Mouse (Mus musculus) forelimb bud, embryonic 11.5 days (tissue): Measurements from ENCODE around the gene Rwdd1.
"Not testable (repeated sequence)": the region's sequence is repeated elsewhere in the genome, so short reads cannot be mapped to it uniquely, and the experiment has no call there.

Experiments
- DNase-seq: peaks from one replicate; pipeline ENCODE4 v3.0.0-alpha.2; 2012; ENCODE audit warnings: low read depth, low spot score

The Rwdd1 gene

DNA sequence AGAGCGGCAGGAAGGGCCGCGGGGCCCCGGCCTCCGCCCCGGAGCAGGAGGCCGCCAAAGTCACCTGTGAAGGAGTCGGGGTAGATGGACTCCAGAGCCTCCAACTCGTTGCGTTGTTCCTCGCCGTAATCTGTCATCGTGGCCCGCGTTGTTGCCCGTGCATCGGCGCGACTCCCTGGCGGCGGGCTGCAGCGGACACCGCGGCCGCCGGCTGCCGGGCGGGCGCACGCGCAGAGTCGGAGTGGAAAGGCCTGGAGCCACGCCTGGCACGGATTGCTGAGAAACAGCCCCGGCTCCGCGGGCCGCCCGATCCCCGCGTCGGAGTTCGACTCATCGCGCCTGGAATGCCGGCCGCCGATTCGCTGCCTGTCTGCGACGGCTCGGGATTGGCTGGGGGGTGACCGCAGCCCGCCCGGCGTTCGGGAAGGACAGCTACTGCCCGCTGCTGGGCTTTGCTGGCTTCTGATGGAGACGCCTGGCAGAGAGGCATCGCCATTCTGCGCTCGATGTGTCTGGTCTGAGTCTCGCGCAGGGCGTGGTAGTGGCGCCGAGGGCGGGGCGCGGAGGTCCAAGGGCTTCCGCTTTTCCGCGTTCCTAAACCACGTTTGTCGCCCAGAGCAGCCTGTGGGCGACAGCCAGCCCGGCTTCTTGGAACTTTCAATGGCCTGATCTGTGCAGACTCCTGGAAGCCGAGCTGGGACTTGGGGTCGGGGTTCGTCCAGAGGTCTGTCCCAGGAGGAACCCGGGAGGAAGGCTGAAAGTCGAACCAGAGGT is at the start of gene Rwdd1:
Gene Rwdd1, minus strand, starts transcription at position 323 of the 774 bp plus-strand sequence.
- DNase-seq, result peak; percentile 97

- no peak for DNase-seq
Observed at GRCm38 (mm10) chr10:34066591-34066990, 47.2 kb upstream of the Rwdd1 start.

DNA sequence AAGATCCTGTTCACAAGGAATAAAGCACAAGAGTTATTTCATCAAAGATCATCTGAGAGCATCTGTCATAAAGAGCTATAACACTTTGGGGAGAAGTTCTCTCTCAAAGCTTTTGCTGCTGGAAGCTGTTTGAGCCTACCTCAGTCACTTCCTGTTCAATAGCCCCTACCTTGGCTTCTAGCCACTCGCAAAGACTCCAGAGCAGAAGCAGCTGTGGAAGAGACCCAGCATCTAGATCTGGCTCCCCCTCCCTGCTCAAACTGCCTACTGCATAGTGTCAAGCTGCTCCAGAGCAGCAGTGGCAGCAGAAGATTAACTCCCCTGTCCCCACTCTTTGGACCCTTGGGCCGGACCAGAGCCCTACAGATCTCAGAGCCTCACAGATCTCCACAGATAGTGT is 34.6 kb upstream of the Rwdd1 start:
- DNase-seq, result no peak

- no peak for DNase-seq
Observed at GRCm38 (mm10) chr10:34044210-34044609, 24.8 kb upstream of the Rwdd1 start, which contains the start of gene Calhm4. Calhm4 (minus strand) TSS chr10:34044310.

GRCm38 (mm10) chr10:34037401-34037800 is 18.0 kb upstream of the Rwdd1 start, which contains the start of gene Trappc3l:
Trappc3l (plus strand) TSS chr10:34037597.
- DNase-seq, result no peak

DNA sequence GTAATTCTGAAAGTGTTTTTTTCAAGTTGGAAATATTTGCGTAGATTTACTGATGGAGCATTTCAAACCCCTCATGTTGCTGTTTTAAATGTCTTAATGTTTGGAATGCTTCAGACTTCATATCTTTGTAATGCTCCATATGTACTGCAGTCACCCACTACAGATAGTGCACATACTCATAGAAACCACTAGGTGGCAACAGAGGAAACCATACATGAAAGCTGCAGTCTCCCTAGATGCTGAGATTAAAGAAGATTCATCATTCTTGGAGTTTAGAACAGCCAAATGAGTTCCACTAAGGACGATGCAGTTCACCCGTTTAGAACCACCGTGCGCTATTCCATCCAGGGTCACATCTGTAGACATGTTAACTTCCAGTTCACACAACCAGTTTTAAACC is 17.2 kb upstream of the Rwdd1 start:
- peak; percentile 41 for DNase-seq

DNA sequence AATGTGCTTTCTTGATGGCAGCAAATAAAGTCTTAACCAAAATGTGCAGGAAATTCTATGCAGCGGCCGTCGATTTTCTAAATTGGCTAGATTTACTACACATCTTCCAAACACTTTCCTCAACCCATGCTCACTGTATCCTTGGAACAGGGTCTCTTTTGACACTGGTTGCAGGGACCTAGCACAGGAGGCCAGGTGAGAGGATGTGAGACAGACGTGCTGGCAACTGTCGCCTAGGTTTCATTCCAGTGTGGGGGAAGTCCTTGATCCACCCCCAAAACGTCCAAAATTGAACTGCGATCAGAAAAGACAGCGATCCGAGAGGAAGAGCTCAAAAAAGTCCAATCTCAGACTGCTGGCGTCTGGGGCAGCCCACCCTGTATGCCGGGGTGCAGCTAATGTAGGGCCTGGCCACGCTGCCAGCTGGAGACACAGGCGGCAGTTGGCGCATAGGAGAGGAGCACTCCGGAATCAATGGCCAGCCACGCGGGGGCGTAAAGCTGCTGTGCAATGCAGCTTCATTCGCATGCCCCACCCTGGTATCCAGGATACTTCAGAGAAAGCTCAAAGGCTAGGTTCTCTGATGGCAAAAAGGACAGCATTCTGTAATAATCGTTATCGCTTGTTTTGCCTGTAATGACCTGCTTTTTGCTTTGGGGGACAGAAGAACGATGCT is 14.3 kb upstream of the Rwdd1 start:
- peak; percentile 72 for DNase-seq

- no peak for DNase-seq
Observed at GRCm38 (mm10) chr10:34030322-34030721, 10.9 kb upstream of the Rwdd1 start.

GRCm38 (mm10) chr10:34018746-34019301 is 600 bp downstream of the Rwdd1 start:
- DNase-seq, result peak; percentile 11

DNA sequence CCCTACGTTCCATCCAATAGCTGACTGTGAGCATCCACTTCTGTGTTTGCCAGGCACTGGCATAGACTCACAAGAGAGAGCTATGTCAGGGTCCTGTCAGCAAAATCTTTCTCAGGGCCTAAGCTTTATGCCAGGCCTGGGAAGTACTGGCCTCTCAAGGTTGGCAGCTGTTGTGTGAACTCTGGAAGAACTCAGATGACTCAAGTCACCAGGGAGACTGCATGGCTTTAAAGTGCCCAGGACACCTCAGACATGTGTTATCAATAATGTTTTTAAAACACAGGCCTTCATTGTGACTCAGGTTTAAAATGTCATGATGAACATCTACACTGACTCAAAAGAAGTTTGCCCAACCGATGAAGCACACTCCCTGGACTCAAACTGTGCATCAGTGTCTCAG is 6.2 kb downstream of the Rwdd1 start:
- DNase-seq, result no peak

DNA sequence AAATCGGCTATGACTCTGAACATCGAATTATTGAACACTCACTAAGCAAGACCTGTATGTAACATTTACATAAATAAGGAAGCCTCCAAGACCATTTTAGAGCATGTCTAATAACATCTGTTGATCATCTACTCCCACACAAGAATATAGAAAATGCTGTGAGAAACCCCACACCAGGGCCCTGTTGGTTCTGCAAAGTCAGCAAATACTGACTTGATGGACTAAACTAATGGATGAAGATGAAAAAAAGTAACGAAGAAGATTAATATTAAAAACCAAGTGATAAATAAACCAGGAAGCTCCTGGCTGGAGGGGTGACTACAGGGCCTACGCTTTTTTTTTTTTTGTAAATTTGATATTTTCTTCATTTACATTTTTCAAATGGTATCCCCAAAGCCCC is 6.8 kb downstream of the Rwdd1 start:
- no peak for DNase-seq

GRCm38 (mm10) chr10:33998397-33998796 is 21.0 kb downstream of the Rwdd1 start:
- DNase-seq, result no peak

DNA sequence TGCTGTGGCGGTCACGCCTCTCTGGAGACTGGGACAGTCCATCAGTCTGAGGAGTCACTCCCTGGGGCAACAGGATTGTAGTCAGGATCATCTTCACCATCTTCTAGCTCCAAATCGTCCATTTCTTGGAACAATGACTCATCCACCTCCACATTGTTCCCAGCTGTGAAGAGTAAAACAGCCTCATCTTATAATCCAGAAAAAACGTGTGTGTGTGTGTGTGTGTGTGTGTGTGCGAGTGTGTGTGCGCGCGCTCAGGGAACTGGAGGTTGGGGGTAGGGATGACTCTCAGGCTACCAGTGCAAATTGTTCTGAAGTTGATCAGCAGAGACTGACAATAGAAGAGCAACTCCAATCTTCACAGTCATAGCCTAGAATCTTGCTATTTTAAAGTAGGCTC is 22.7 kb downstream of the Rwdd1 start:
- not testable (repeated sequence) for DNase-seq

DNA sequence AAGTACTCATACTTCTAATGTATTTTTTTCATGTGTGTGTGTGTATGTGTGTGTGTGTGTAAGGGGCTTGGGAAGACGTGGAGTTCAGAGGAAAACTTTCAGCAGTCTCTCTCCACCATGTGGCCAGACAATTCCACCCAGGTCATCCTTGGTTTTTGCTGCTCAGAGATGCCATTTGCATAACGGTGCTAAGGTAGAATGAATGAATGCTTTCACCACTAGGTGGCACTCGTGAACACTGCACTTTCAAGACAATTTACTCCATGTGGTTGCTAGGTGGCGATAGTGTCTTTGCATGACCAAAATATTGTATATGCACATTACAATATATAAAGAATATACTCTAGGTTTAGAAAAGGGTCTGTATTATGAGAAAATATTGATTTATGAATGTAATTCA is 32.7 kb downstream of the Rwdd1 start:
- peak; percentile 88 for DNase-seq

GRCm38 (mm10) chr10:33974781-33975494 is 44.5 kb downstream of the Rwdd1 start:
- no peak for DNase-seq

GRCm38 (mm10) chr10:33952509-33952908 is 66.9 kb downstream of the Rwdd1 start:
- no peak for DNase-seq

DNA sequence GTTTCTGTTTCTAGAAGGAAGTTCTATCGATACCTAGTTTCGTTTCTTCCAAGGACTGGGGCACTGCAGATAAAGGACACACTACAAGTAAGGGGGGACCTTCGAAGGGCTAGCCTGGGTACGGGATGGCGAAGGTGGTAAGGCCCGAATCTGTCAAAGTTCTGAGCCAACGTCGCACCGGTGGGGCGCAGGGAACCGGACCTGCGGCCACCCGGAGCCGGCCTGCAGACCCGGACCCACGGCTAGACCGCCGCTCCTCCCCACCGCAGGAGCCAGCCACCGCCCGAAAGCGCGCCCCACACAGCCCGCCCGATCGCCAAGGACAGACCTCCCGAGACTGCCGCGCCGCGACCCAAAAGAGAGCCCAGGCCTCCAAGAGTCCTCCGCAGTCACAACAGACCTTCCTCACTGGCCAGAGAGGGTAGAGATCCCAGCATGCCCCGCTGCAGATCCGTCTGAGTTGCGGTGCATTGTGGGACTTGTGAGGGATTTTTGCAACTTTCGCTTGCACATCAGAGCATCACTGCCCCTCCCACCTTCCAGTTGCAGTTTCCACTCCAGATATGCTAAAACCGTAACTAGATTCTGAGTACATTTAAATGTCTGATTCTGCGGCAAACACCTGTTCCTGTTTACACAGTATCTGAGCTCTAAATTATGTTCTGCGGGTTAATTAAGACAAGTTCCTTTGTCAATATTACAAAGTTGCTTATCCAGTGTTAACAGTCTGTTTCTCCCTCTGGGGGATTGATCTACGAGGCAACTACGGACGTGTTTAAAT is 68.4 kb downstream of the Rwdd1 start, which contains the start of gene Zup1:
Gene Zup1, minus strand, starts transcription at position 467 of the 781 bp plus-strand sequence.
- peak; percentile 86 for DNase-seq
